Mouse (Mus musculus) lung, postnatal 0 days (tissue): ENCODE measurements around the gene Mindy4. TPM values are rescaled to one million over a fixed set of nuclear protein-coding genes. Genes with fewer than 3 reads are reported as not detected.

Source experiments
- ATAC-seq: fragments of 200-750 bp; cut with Nextera tagmentation; 2 replicates; pipeline ENCODE4 v1.8.0; 2017; ENCODE audit warnings: moderate library complexity
- DNase-seq: peaks from one replicate; pipeline ENCODE4 v3.0.0-alpha.2; 2016; ENCODE audit warnings: low spot score
- H3K27ac ChIP-seq: fragments of 300-500 bp; sonication (generic); 2 replicates; pipeline ENCODE4 v1.5.1; 2014; ENCODE audit warnings: antibody characterized with exemption, mild to moderate bottlenecking, low read length, mixed read lengths
- H3K27me3 ChIP-seq: fragments of 300-500 bp; sonication (generic); replicated peaks from 2 replicates; pipeline ENCODE4 v1.6.1; 2014; ENCODE audit warnings: low read length, mixed read lengths; ENCODE audit not compliant: insufficient read depth
- H3K36me3 ChIP-seq: fragments of 300-500 bp; sonication (generic); 2 replicates; pipeline ENCODE4 v1.6.1; 2014; ENCODE audit warnings: low read length, mixed read lengths; ENCODE audit not compliant: insufficient read depth
- H3K4me1 ChIP-seq: fragments of 300-500 bp; sonication (generic); 2 replicates; pipeline ENCODE4 v1.6.1; 2014; ENCODE audit warnings: antibody characterized with exemption, low read depth, low read length, mixed read lengths; ENCODE audit not compliant: insufficient read depth
- H3K4me2 ChIP-seq: fragments of 300-500 bp; sonication (generic); replicated peaks from 2 replicates; pipeline ENCODE4 v1.6.1; 2014; ENCODE audit warnings: low read depth, mild to moderate bottlenecking, low read length, moderate library complexity, mixed read lengths
- H3K4me3 ChIP-seq: fragments of 300-500 bp; sonication (generic); 2 replicates; pipeline ENCODE4 v1.5.1; 2014; ENCODE audit warnings: low read depth, low read length
- H3K9ac ChIP-seq: fragments of 300-500 bp; sonication (generic); replicated peaks from 2 replicates; pipeline ENCODE4 v1.6.1; 2014; ENCODE audit warnings: low read depth, mild to moderate bottlenecking
- H3K9me3 ChIP-seq: fragments of 300-500 bp; sonication (generic); 2 replicates; pipeline ENCODE4 v1.6.1; 2016; ENCODE audit warnings: low read length, mixed read lengths
- EP300 ChIP-seq: IDR thresholded peaks from 2 replicates; pipeline ENCODE4 v1.6.1; 2016; ENCODE audit warnings: antibody characterized with exemption, mild to moderate bottlenecking, control low read depth
- WGBS: fragments of 180-500 bp; shearing (Covaris S2); extraction: QIAGEN DNeasy Blood & Tissue Kit; methylation state at CpG from one replicate; pipeline ENCODE4 v1.1.7; 2014; 5-methylcytosine and 5-hydroxymethylcytosine counted together
- microRNA-seq: library from miRNA; unstranded; fragments of <30 nt; microRNA quantifications from one replicate; pipeline ENCODE4, GENCODE M21; 2016
- polyA plus RNA-seq: library from polyadenylated mRNA; unstranded; fragments of >200 nt; fragmentation: Nextera tagmentation; extraction: Ambion mirVana; gene quantifications from 2 replicates; pipeline ENCODE4 v1.2.1, GENCODE M21; 2015

Gene Mindy4
- polyA plus RNA-seq, 1 experiment from 2014 or later: 14.4 TPM

GRCm38 (mm10) chr6:55362663-55363062 is 159.5 kb downstream of the Mindy4 start:
- Histone ChIP-seq H3K36me3 (no peaks in the 10 kb centered on the region), H3K27me3 (no peaks in the 10 kb centered on the region), H3K4me3 (no peak overlapping the region), H3K9me3 (no peaks in the 10 kb centered on the region), H3K4me1 (peaks cover 5% of the 10 kb centered on the region), H3K4me2 (no peak overlapping the region), H3K9ac (no peak overlapping the region), H3K27ac (no peak overlapping the region)
- ATAC-seq (no peak), DNase-seq (no peak)
- 89% methylated on average over 1 of the region's 1 CpGs for WGBS
- TF ChIP-seq EP300: no peak

GRCm38 (mm10) chr6:55367126-55367525 is 163.9 kb downstream of the Mindy4 start:
- ATAC-seq: no peak
- Histone ChIP-seq H3K4me3 (no peak overlapping the region), H3K27ac (no peak overlapping the region), H3K4me1 (no peaks in the 10 kb centered on the region), H3K9me3 (no peaks in the 10 kb centered on the region), H3K36me3 (no peaks in the 10 kb centered on the region), H3K4me2 (no peak overlapping the region), H3K27me3 (no peaks in the 10 kb centered on the region), H3K9ac (no peak overlapping the region)
- no peak for TF ChIP-seq EP300
- no peak for DNase-seq

Small RNAs within 50 kb of the gene (microRNA-seq; reads per million reads assigned to microRNA genes)
- not detected for gene Gm25458

Other genes with a start within 250 kb of the Mindy4 start
- 12.7 and 14.4 TPM in 2 replicates for gene Nod1, start 230.8 kb upstream of the Mindy4 start, polyA plus RNA-seq
- gene Ggct, start 210.4 kb upstream of the Mindy4 start, polyA plus RNA-seq: 6.9 and 8.7 TPM in 2 replicates
- gene Gars, start 165.4 kb upstream of the Mindy4 start, polyA plus RNA-seq: 70.9 and 76.0 TPM in 2 replicates
- gene Crhr2, start 70.4 kb upstream of the Mindy4 start, polyA plus RNA-seq: 0.17 and 0.38 TPM in 2 replicates
- 194 and 256 TPM in 2 replicates for gene Inmt, start 28.3 kb upstream of the Mindy4 start, polyA plus RNA-seq
- gene Aqp1, start 133.0 kb downstream of the Mindy4 start, polyA plus RNA-seq: 514 and 711 TPM in 2 replicates
- gene Ghrhr, start 172.9 kb downstream of the Mindy4 start, polyA plus RNA-seq: 0.12 TPM in 1 of 2 replicates, not detected in the other
- 0.11 and 0.23 TPM in 2 replicates for gene Adcyap1r1, start 248.6 kb downstream of the Mindy4 start, polyA plus RNA-seq